ENCODE assay signal across 8 mouse cellular contexts in genomic region chr13:119462596-119463560, GRCm38 (mm10). TPM values are rescaled to one million over a fixed set of nuclear protein-coding genes. Genes with fewer than 3 reads are reported as not detected.
DNase-seq lines count a peak whose midpoint lies in the region; ATAC-seq and TF ChIP-seq lines count a peak whose summit lies in the region.

Gene 4833420G17Rik, plus strand, starts transcription at chr13:119462768.

- H3K27me3 ChIP-seq in CH12.LX (replicated peaks), result no peaks in the 10 kb centered on the region
- H3K27me3 ChIP-seq in forebrain, embryonic 11.5 days (ENCODE audit: control insufficient read depth, insufficient read depth, low read length), result no peaks in the 10 kb centered on the region
- no peaks in the 10 kb centered on the region for H3K27me3 ChIP-seq in heart, embryonic 16.5 days (ENCODE audit: control insufficient read depth, insufficient read depth, low read length)
- no peaks in the 10 kb centered on the region for H3K27me3 ChIP-seq in liver, embryonic 15.5 days
- H3K27me3 ChIP-seq in neural tube, embryonic 12.5 days (replicated peaks), result no peaks in the 10 kb centered on the region

- no peak for TF ChIP-seq EP300 in CH12.LX (IDR thresholded peaks at IDR 0.05; ENCODE audit: low read length)

- peaks cover 10 to 25% of the 10 kb centered on the region in 2 experiments; a peak in 3 of 4 replicates for H3K4me1 ChIP-seq in CH12.LX (ENCODE audit: control insufficient read depth in 1 of 2, insufficient read depth in 2 of 2)
- H3K4me1 ChIP-seq in forebrain, embryonic 11.5 days (replicated peaks; ENCODE audit: control insufficient read depth, insufficient read depth, low read length), result 0 out of 2 replicates have a peak, but pooled peaks cover 6% of the 10 kb centered on the region
- H3K4me1 ChIP-seq in heart, embryonic 16.5 days (ENCODE audit: control insufficient read depth, insufficient read depth, low read length), result peaks cover 12% of the 10 kb centered on the region
- H3K4me1 ChIP-seq in liver, embryonic 15.5 days (replicated peaks), result peaks cover 19% of the 10 kb centered on the region
- peaks cover 11% of the 10 kb centered on the region for H3K4me1 ChIP-seq in neural tube, embryonic 12.5 days

- TF ChIP-seq POLR2A in CH12.LX (IDR thresholded peaks at IDR 0.05; ENCODE audit: low read depth, low read length), result peak; percentile 98

- H3K9ac ChIP-seq in CH12.LX (ENCODE audit: insufficient read depth, low read depth), result peak within 1 kb of the TSS; percentile 73
- peak within 1 kb of the TSS; percentile 68 for H3K9ac ChIP-seq in forebrain, embryonic 11.5 days (ENCODE audit: low read length)
- H3K9ac ChIP-seq in heart, embryonic 16.5 days (ENCODE audit: low read length), result peak within 1 kb of the TSS; percentile 74
- peak within 1 kb of the TSS; percentile 73 for H3K9ac ChIP-seq in liver, embryonic 15.5 days
- peak within 1 kb of the TSS; percentile 73 for H3K9ac ChIP-seq in neural tube, embryonic 12.5 days

- H3K79me2 ChIP-seq in CH12.LX (replicated peaks; ENCODE audit: control insufficient read depth, extremely low read depth, insufficient read depth, poor library complexity, severe bottlenecking), result peaks cover 27% of the 10 kb centered on the region

- H3K4me3 ChIP-seq in CH12.LX (replicated peaks in 1 of 3; ENCODE audit: low read depth in 2 of 3, low read length in 2 of 3, poor library complexity in 1 of 3), result peak within 1 kb of the TSS; percentile 78 to 99 (median 88)
- peak within 1 kb of the TSS; percentile 70 for H3K4me3 ChIP-seq in forebrain, embryonic 11.5 days (ENCODE audit: low read depth, low read length)
- H3K4me3 ChIP-seq in heart, embryonic 16.5 days (ENCODE audit: low read length), result peak within 1 kb of the TSS; percentile 69
- peak within 1 kb of the TSS; percentile 81 for H3K4me3 ChIP-seq in liver, embryonic 15.5 days (replicated peaks)
- H3K4me3 ChIP-seq in neural tube, embryonic 12.5 days, result peak within 1 kb of the TSS; percentile 73

- no peaks in the 10 kb centered on the region for H3K9me3 ChIP-seq in CH12.LX (replicated peaks; ENCODE audit: low read length)
- no peaks in the 10 kb centered on the region for H3K9me3 ChIP-seq in forebrain, embryonic 11.5 days (ENCODE audit: control insufficient read depth, low read length)
- H3K9me3 ChIP-seq in heart, embryonic 16.5 days (replicated peaks; ENCODE audit: control insufficient read depth, low read length), result no peaks in the 10 kb centered on the region
- no peaks in the 10 kb centered on the region for H3K9me3 ChIP-seq in liver, embryonic 15.5 days (replicated peaks)
- H3K9me3 ChIP-seq in neural tube, embryonic 12.5 days, result no peaks in the 10 kb centered on the region

- no peak for TF ChIP-seq CTCF in CH12.LX (conservative IDR thresholded peaks at IDR 0.05 in 1 of 2, IDR thresholded peaks at IDR 0.05 in 1 of 2; ENCODE audit: low read depth in 2 of 2, low read length in 2 of 2)

- TF ChIP-seq RAD21 in CH12.LX (IDR thresholded peaks at IDR 0.05; ENCODE audit: low read depth, low read length), result no peak

- peak; percentile 97 for ATAC-seq in forebrain, embryonic 11.5 days (replicated peaks; ENCODE audit: low FRiP score)
- ATAC-seq in heart, embryonic 16.5 days (replicated peaks; ENCODE audit: extremely low read depth, insufficient read depth, low FRiP score), result peak; percentile 93
- ATAC-seq in liver, embryonic 15.5 days (ENCODE audit: insufficient read depth), result peak; percentile 99
- peak; percentile 95 for ATAC-seq in neural tube, embryonic 12.5 days (ENCODE audit: low FRiP score, low read depth)

- dilution Hi-C loops in CH12.LX (cut with MboI; ENCODE audit: extremely low pct_ligation_motif_present, extremely low pct_unique_long_range_greater_than_20kb, low sequenced_read_pairs), result no loop called here

- peaks cover 22 to 43% of the 10 kb centered on the region in 2 experiments for H3K36me3 ChIP-seq in CH12.LX (replicated peaks in 1 of 2; ENCODE audit: control insufficient read depth in 1 of 2, insufficient read depth in 1 of 2, low read length in 1 of 2)
- H3K36me3 ChIP-seq in forebrain, embryonic 11.5 days (ENCODE audit: control insufficient read depth, insufficient read depth, low read length), result no peaks in the 10 kb centered on the region; the same call in 1 of the 2 replicates
- peaks cover 15% of the 10 kb centered on the region for H3K36me3 ChIP-seq in heart, embryonic 16.5 days (ENCODE audit: control insufficient read depth, insufficient read depth)
- peaks cover 26% of the 10 kb centered on the region for H3K36me3 ChIP-seq in liver, embryonic 15.5 days (replicated peaks)
- H3K36me3 ChIP-seq in neural tube, embryonic 12.5 days, result peaks cover 28% of the 10 kb centered on the region

- peak; percentile 94 for DNase-seq in CH12.LX (ENCODE audit: extremely low read depth)
- peak; percentile 89 for DNase-seq in c-Kit-positive CD71-positive TER-119-negative erythroid progenitor cells, embryonic 14.5 days (ENCODE audit: low read depth)
- peak; percentile 90 for DNase-seq in forebrain, embryonic 11.5 days (ENCODE audit: low spot score)
- peak; percentile 94 to 95 for DNase-seq in kidney, postnatal 36 days
- peak; percentile 91 for DNase-seq in telencephalon, adult 2 months (ENCODE audit: low read depth, low spot score)

- H3K27ac ChIP-seq in CH12.LX (ENCODE audit: insufficient read depth, low read depth), result no peak within 1 kb of the TSS
- no peak within 1 kb of the TSS for H3K27ac ChIP-seq in forebrain, embryonic 11.5 days (ENCODE audit: low read depth, low read length)
- H3K27ac ChIP-seq in heart, embryonic 16.5 days (ENCODE audit: low read length), result peak within 1 kb of the TSS; percentile 71
- H3K27ac ChIP-seq in liver, embryonic 15.5 days (replicated peaks), result peak within 1 kb of the TSS; percentile 86
- peak within 1 kb of the TSS; percentile 53; the same call in 1 of the 2 replicates for H3K27ac ChIP-seq in neural tube, embryonic 12.5 days

- peak within 1 kb of the TSS; percentile 96 for H3K4me2 ChIP-seq in CH12.LX (ENCODE audit: insufficient read depth, low read depth, poor library complexity, severe bottlenecking)
- H3K4me2 ChIP-seq in forebrain, embryonic 11.5 days (ENCODE audit: low read depth, low read length, severe bottlenecking), result peak within 1 kb of the TSS; percentile 70
- peak within 1 kb of the TSS; percentile 77 for H3K4me2 ChIP-seq in heart, embryonic 16.5 days (ENCODE audit: low read depth, low read length)
- H3K4me2 ChIP-seq in liver, embryonic 15.5 days, result peak within 1 kb of the TSS; percentile 75
- peak within 1 kb of the TSS; percentile 79 for H3K4me2 ChIP-seq in neural tube, embryonic 12.5 days (replicated peaks)

- WGBS in forebrain, embryonic 11.5 days, result 9% methylated on average over 57 of the region's 57 CpGs
- 9% methylated on average over 57 of the region's 57 CpGs for WGBS in heart, embryonic 16.5 days
- 6% methylated on average over 57 of the region's 57 CpGs for WGBS in liver, embryonic 15.5 days (ENCODE audit: insufficient replicate concordance)
- WGBS in neural tube, embryonic 12.5 days, result 8% methylated on average over 57 of the region's 57 CpGs

- in situ Hi-C loops in CH12.LX (cut with MboI; ENCODE audit: low pct_ligation_motif_present, low pct_unique_long_range_greater_than_20kb, low sequenced_read_pairs), result no loop called here

TF ChIP-seq in CH12.LX, 34 proteins besides CTCF, POLR2A, EP300 and RAD21 (continues in another document):
- TF ChIP-seq NELFE (IDR thresholded peaks at IDR 0.05; ENCODE audit: low read depth, low read length), result peak; percentile 97
- no peak for TF ChIP-seq CHD2 (IDR thresholded peaks at IDR 0.05; ENCODE audit: low read length)
- no peak for TF ChIP-seq ZC3H11A (IDR thresholded peaks at IDR 0.05; ENCODE audit: low read depth, low read length)
- no peak for TF ChIP-seq IRF4 (IDR thresholded peaks at IDR 0.05; ENCODE audit: low read depth, low read length)
- no peak; the same call in 1 of the 2 replicates for TF ChIP-seq NRF1 (IDR thresholded peaks at IDR 0.05; ENCODE audit: low read depth, low read length)
- no peak for TF ChIP-seq BHLHE40 (IDR thresholded peaks at IDR 0.05; ENCODE audit: low read depth, low read length)
- no peak for TF ChIP-seq E2F4 (IDR thresholded peaks at IDR 0.05; ENCODE audit: insufficient replicate concordance, low read depth, low read length)
- peak; percentile 68; the same call in 1 of the 2 replicates for TF ChIP-seq MXI1 (IDR thresholded peaks at IDR 0.05; ENCODE audit: low read depth, low read length)
- no peak for TF ChIP-seq RCOR1 (conservative IDR thresholded peaks at IDR 0.05; ENCODE audit: low read depth, low read length)
- no peak for TF ChIP-seq USF2 (conservative IDR thresholded peaks at IDR 0.05; ENCODE audit: low read depth, low read length)
- no peak for TF ChIP-seq PAX5 (IDR thresholded peaks at IDR 0.05; ENCODE audit: low read length)
- TF ChIP-seq MAFK (IDR thresholded peaks at IDR 0.05; ENCODE audit: insufficient replicate concordance, low read length), result no peak
- TF ChIP-seq TCF12 (IDR thresholded peaks at IDR 0.05; ENCODE audit: low read depth, low read length), result peak; percentile 2
- no peak for TF ChIP-seq USF1 (IDR thresholded peaks at IDR 0.05; ENCODE audit: low read depth, low read length)
- peak; percentile 94 for TF ChIP-seq POLR2AphosphoS2 (IDR thresholded peaks at IDR 0.05; ENCODE audit: low read depth, low read length)
- no peak for TF ChIP-seq SMC3 (IDR thresholded peaks at IDR 0.05; ENCODE audit: low read depth, low read length)
- peak; percentile 99 for TF ChIP-seq ELF1 (IDR thresholded peaks at IDR 0.05; ENCODE audit: low read depth, low read length)
- TF ChIP-seq TBP (conservative IDR thresholded peaks at IDR 0.05; ENCODE audit: low read depth, low read length), result peak; percentile 90
- TF ChIP-seq ZKSCAN1 (IDR thresholded peaks at IDR 0.05; ENCODE audit: borderline replicate concordance, low read depth, low read length), result no peak
- 0 out of 2 replicates have a peak, but pooled peaks have one; percentile 32 for TF ChIP-seq UBTF (IDR thresholded peaks at IDR 0.05; ENCODE audit: low read depth, low read length)
- no peak for TF ChIP-seq JUND (conservative IDR thresholded peaks at IDR 0.05; ENCODE audit: low read depth, low read length)
- TF ChIP-seq SIN3A (IDR thresholded peaks at IDR 0.05; ENCODE audit: low read length), result peak; percentile 96
- no peak for TF ChIP-seq MAZ (IDR thresholded peaks at IDR 0.05; ENCODE audit: low read depth, low read length)
- TF ChIP-seq ETS1 (conservative IDR thresholded peaks at IDR 0.05; ENCODE audit: low read depth, low read length), result no peak

RNA-seq across cellular contexts. Expression of gene 4833420G17Rik, which starts in this region (rescaled TPM):
- 24.8 and 26.0 TPM in 2 replicates for total RNA-seq in CH12.LX (2012; rRNA removed)
- 35.9 and 41.1 TPM in 2 replicates for total RNA-seq in CH12.LX (2014; rRNA removed)
- 35.1 and 39.1 TPM in 2 replicates for polyA plus RNA-seq in CH12.LX (2012; ENCODE audit: insufficient read length, low read depth)
- 81.3 and 90.4 TPM in 2 replicates for polyA plus RNA-seq in forebrain, embryonic 11.5 days (2014; fragmentation: Nextera tagmentation; extraction: Ambion mirVana)
- 36.1 and 40.4 TPM in 2 replicates for polyA plus RNA-seq in heart, embryonic 16.5 days (2015; fragmentation: Nextera tagmentation; extraction: Ambion mirVana)
- polyA plus RNA-seq in liver, embryonic 15.5 days (2015; fragmentation: Nextera tagmentation; extraction: Ambion mirVana), result 18.6 and 19.7 TPM in 2 replicates
- polyA plus RNA-seq in neural tube, embryonic 12.5 days (2016; fragmentation: Nextera tagmentation; extraction: Ambion mirVana), result 102 and 108 TPM in 2 replicates

Comparison
In these comparisons a context has a peak if more than half of its experiments do, and no peak if none do; other contexts are left out.
1. H3K27ac ChIP-seq: peak in heart, embryonic 16.5 days (single experiment), liver, embryonic 15.5 days (single experiment) and neural tube, embryonic 12.5 days (single experiment); none in CH12.LX (single experiment) and forebrain, embryonic 11.5 days (single experiment).
2. Peak in every context shown above with its lines, with median percentiles within 50 percentile points of each other: DNase-seq, H3K4me2 ChIP-seq, H3K4me3 ChIP-seq, H3K9ac ChIP-seq and ATAC-seq.